Mouse (Mus musculus) cerebellum, postnatal 4 days (tissue): ENCODE measurements at regions not wholly inside any gene's neighbourhood (a gene's known extent, or its start where the extent isn't known, plus 50 kb on each side); places are given as distances from the start of the nearest gene placed in this dataset.

ENCODE experiments used
- DNase-seq, 2 experiments: peaks; one replicate each; pipeline ENCODE4 v3.0.0; 2022; ENCODE audit warnings: low spot score in 2 of 2, mixed read lengths in 1 of 2

DNA sequence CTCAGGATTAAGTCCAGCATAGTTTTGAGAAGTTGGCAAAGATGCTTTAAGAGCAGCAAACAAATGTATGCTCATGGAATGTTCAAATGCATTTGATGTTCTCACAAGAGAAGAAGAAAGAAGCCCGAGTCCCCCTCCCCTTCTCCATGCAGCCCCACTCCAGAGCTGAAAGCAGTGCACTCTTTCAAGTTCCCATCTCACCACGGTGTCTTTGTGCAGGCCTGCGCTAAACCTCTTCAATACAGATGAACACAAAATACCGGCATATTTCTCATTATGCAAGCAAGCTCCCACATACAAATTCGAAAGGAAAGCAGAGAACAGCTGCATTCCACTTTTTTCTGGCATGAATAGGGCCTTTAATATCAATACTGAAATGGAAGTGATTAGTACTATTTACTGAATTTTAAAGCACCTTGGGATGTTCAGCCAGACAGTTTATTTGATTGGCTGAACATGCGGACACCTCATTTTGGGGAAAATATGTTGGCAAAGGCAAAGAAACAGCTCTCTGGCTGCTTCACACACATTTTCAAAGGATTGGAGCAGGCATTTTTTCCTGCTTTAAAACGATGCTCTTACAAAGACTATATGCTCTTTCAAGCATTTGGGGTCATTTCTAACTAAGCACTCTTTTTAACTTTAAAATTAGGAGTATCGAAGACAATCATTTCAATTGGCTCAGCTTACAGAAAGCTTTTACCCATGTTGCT, 595.8 kb downstream of the Car8 start:
- no peak for DNase-seq

DNA sequence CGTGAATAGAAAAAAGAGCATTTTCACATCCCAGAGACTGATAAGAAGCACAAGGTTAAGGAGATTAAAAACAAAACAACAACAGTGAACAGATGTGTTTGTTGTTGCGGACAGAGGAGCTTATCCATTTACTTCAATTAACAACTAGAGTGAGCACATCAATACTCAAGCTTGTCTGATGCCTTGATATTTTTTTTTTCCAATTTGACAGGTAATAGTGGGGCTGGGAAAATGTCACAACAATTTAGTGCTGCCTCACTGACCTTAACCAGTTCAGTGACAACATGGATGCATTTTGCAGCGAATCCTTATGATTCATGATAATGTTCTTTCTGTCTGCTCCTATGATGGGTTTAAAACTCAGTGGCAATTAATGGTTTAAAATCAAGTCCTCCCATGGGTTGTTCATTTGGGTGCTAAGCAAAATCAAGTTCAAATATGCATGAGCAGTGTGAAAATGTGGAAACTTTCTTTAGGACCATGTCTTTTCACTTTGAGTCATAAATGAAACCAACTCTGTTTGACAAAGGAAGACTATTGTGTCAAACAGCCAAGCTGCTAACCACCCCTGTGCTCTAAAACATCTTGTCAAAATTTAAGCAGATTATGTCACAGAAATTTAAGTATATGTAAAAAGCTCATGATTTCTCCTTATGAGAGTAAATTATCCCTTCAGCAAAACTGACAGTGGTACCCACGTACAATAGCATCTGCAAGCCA, 641.0 kb downstream of the Car8 start:
- DNase-seq, result no peak

DNA sequence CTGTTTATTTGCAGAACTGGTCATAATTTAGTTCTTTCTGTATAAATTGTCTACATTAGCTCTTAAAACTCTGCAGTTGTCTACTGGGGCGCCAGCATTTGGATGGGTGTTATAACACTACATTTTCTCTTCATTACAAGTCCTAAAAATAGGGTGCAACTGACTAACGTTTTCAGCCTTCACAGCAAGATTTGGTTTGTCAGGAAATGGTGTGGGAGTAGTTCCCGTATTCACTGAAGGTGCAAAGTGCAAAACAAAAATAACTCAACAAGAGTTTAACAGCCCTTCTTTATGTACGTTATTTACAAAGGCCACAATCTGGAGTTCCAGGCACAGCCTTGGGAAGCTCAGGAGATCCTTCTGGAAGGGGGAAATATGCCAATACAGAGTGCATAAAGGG, 642.7 kb downstream of the Car8 start:
- no peak for DNase-seq

DNA sequence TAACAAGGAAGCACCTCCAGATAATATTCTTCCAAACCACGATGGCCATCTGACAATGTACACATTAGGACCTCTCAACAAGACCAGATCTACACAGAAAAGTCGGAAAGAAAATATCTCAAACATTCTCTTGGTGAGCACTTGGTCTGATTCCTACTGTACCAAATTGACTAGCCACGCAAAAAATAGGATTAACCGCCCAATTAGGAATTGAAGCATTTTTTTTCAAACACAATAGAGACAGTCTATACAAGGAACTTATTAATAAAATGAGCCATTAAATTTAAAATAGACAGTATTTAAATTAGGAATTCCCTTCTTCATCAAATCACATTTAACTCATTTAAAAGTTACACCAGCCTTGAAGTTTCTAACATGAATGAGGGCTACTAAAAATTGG, 655.0 kb downstream of the Car8 start:
- no peak for DNase-seq

DNA sequence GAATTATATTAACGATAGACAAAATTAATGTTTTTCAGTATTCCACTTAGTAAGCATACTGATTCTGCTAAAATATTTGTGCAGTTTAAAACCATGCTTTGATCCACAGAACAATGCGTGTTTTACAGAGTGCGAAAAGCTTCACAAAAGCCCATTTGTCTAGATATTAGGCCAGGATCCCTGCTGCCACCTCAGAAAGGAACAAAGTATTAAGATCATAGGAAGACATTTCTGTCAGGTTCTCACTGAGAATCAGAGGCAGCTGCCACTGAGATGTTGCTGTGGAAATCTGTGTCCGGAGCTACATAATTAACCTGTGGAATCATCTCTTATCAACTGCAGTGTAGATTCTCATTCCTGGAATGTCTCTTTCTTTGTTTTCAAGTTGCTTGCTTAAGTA, 656.9 kb downstream of the Car8 start:
- no peak for DNase-seq

DNA sequence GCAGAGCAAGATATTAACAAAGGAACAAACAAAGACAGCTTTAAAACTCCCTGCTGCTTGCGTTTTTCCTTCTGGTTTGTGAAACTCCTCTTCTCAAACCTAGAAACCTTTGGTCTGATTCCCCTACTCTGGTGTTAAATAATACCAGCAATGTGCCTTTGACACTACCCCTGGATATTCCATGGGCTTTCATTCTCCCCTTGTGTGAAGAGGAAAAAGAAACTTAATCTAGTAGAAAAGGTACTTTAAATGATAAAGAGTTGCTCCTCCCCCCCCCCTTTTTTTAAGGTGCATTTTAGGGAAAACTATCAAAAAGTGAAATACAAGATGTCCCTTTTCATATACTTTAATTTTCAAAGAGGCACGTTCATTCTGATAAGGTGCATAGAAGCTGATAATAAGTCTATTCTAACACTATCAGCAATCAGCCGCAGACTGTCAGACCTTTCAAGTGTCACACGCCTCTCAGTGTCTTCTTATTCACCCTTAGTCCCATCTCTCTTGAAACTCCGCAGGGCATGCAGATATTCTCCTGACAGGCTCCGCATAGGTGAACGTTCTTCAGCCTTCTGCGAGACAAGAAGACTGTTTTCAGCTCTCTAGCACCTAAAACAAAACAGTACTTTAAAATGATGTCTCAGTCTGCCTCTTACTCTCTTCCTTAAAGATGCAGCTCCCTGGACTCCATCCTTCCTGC, 657.5 kb downstream of the Car8 start:
- DNase-seq, result no peak

DNA sequence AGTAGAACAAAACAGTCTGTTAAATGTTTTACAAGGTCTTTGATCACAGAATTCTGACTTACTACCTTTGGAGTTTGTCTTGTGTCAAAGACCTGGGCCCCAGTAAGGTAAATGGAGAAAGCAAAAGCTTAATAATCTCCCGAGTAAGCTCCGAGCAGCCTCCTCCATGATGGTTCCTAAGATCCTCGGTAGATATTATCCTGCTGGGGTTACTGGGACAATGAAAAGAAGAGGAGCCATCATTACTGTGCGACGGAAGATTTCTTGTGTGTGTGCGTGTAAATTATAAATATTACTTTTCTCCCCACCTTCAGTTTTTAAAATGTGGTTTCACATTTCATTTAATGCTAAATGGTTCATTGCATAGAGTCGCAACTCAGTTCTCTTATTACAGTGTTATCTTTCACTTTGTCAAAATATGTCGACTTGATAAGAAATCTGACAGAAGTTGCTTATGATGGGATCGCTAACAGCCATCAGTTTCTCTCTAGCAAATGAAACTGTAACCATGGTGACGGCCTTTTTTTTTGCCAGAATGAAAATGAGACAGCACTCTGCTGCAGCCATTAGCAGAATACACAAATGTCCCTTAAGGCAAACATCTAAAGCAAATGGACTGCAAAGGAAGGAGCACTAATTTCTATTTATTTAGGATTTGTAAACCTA, 658.2 kb downstream of the Car8 start:
- no peak for DNase-seq

DNA sequence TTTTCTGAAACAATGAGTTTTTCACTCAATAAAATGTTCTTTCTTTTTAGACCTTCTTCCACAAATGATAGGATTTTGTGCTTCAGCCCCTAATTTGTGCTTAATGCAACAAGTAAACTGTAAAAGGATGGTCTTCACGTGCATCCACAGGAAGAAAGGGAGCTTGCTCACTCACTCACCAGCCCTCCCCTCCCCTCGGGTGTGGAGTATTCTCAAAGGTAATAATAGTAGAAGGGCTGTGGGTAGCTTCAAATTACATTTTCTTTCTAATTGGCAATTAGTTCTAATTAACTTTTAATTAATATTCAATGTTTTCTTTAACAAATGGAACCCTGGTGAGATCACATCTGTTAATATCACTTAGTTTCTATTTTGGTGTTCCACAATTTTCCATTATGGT, 664.8 kb downstream of the Car8 start:
- DNase-seq, result no peak

DNA sequence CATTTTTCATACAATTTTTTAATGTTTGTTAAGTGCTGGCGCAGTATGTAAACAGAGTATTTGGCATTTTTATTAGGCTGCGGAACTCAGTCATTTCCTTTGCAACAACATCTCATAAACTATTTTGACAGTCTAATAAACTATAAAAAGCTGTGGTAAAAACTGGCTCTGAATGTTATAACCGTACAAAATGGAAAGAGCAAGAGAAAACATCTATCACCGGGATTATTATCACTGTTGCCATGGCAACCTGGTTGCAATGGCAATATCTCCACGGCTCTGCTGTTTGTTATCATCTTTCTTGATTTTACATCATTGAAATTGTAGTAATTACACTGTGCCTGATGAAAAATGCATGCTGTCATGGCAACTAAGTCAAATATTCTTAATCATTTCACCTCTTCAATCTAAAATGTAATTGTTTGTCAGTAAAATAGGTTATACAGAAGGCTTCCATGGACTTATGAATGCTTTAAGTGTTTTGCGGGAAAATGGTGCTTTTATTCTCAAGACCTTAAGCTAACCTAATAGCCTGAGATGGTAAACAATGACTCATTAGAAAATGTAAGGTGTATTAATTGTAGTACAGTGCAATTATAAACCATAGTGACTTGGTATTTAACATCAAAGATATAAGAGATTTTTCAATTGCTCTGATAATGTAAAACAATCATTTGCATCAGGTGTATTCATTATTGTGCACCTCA, 671.0 kb downstream of the Car8 start:
- DNase-seq, result no peak

DNA sequence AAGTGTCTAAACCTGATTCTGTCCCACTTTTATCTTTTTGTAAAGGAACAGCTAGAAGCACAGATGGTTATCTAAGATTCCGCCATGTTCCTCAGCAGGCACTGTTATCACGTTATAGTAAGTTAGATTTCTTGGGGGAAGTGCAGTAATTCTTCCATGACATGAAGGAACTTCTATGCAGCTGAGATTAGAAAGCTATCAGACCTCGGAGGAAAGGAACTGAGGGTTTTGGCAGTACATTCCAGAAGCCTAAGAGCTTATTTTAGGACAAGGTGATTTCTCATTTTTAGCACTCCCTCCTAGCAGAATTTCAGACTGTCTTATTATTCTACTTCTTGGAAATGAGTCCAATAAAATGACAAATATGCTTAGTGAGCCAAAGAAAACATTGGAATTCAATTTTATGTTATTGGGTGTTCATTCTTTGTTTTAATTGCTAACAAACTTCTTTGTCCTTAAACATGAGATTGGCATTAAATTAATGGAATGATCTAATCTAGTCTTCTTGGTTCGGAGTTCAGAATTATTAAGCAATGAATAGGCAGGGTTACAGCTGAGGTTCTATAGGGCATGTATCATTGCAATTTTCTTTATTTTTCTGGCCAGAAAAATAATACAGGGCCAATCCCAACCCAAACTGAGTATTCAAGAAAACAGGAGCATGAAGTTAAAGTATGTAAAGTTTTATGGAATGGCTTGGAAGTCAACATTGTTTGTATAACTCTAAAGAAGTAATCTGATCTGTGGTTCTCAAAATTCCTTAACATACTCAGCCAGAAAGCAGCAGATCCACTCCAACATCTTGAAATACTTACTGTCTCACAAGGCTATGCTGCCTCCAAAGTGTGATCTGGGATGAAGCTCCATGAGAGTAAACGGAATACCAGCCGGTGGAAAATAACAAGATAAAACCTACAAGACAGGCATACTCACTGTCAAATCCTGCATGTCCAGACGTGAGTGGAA, 678.7 kb downstream of the Car8 start:
- no peak for DNase-seq

DNA sequence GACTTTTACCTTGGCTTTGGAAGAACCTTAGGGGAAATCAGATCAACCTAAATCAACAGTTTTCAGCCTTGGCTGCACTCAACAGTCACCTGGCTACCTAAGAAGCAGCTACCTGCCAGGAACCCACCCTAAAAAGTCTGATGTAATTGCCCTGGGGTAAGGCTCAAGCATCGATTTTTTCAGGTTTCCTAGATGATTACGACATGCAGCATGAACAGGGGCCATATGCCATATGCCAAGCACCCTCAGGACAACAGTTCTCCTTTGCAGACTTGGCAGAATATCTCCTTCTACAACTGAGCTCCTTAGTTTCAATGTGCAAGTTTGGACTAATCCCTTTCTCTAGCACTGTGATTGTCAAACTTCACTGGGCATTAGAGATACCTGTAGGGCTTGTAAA, 680.1 kb downstream of the Car8 start:
- no peak for DNase-seq

DNA sequence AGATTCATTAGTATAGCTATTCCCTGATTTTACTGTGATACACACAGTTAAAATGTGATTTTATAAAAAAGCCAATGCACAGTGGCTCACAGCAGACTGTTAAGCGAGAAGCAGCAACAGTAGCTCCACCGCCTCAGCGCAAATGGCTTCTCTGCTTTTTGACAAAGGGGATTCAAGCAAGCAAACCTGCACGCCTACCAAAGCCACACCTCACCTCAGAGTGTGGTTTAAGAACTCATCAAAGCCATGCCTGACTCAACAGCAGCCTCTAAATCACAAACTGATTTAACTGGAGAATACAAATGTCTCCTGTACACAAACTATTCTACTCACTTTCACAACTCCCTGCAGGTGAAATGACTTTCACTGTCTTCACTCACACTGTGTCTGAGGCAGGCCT, 704.5 kb downstream of the Car8 start:
- DNase-seq, result no peak

DNA sequence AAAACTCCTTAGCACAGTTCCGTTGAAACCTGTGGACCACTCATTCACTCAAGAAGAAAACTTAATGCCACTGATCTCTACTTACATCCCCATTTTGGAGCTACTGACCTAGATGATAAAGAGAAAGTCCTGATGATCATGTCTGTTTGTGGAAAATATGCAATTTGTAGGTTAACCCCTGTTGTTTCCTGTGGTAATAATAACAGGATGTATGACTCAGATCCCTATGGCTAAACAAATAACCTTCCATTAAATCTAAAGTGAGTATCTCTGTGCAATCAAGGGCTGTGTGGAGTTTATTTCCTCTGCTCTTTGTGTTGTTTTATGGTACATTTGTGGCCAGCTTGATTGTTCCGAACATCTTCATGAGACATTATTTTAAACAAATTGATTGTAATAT, 711.1 kb downstream of the Car8 start:
- no peak for DNase-seq

DNA sequence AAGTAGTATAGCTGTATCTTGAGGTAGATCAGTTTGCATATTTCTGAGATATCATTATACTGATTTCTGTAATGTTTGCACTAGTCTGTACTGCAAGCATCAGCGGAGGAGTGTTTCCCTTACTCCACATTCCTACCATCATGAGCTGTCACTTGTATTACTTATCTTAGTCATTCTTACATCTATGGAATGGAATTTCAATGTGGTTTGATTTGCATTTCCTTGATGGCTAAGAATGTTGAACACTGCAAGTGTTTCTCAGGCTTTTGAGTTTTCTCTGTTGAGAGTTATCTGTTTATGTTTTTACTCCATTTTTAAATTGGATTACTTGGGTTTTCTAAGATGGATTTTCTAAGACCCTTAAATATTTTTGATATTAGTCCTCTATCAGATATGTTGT, 725.8 kb downstream of the Car8 start:
- DNase-seq, result no peak

DNA sequence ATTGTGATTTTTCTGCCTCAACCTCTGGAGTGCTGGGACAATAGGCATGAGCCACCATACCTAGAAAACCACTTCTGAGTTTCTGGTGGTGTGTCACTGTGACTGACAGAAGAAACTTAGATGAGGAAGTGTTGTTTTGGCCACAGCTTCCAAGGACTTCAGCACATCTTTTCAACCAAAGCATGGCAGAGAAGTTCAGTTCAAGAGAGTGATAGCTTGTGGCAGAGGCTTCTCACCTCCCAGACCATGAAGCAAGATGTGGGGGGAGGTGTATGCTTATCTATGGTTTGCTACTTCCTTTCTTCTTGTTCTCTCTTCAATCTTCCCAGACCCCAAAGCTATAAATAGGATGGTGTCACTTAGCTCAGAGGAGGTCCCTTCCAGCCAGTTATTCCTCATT, 753.3 kb downstream of the Car8 start:
- DNase-seq, result no peak

DNA sequence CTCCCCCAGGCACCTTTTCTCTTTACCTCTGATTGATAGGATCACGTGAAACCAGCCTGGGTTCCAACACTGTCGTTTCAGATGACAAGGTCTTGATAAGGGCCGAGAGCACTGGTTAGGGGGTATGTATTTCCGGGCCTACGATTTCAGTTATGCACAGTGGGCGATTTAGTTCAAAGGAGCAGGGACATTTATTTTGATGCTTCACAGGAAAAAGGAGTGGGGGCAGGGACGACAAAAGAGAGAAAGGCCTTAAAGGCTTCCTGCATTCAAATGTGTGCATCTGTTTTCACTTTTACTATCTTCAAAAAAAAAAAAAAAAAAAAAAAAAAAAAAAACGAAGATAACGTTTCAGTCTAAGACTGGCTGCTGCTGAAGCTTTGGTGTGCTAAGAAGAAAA, 783.7 kb downstream of the Car8 start:
- DNase-seq, result no peak

DNA sequence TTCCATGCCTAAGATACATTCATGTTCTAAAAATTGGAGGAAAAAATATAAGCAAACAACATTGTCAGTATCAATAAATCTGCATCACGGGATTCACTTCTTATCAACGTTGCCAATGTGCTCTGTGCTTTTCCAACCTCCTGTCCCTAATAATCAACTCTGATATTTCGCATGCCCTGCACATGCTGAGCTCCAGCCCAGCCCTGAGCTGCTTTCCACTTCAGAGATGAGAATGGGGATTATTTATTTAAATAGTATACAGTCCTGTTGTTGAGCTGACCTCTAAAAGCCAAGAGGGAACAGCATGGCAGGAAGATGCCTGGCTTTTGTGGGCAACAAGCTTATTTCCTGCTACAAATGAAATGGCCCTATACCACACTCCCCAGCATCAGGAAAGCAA, 786.2 kb downstream of the Car8 start:
- DNase-seq, result no peak

DNA sequence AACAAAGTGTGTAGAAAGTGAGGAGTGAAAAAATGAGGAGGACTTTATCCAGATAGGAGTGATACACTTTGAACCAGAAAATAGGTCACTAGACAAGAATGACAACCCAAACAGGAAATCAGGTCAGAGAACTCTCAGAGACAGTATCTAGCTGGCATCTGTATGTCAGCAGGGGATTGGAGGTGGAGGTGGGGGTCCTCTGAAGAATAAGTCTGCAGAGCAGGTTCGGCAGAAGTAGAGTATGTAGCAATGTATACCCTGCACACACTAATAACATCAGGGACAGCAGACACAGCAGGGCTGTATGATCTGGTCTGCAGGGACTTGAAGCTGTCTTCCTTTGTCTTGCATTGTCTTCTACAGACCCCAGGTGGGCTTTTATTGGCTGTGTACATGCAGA, 787.9 kb downstream of the Car8 start:
- DNase-seq, result no peak

DNA sequence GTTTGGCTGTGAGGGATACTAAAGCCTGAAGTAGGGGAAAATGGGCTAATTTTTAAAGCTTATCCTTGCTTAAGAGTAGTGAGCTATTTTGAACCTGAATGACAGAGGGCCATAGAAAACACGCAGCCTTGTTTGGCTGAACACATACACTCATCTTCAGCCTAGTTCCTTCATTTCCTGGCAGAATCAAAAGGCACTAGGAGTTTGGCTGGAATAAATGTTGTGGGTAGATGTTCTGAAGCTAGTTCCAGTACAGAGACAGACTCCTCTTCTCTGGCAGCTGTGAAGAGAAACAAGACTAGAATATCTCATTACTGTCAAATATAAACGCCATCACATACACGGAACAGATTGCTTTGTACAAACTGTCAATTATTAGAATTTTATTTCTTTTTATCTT, 809.5 kb downstream of the Car8 start:
- DNase-seq, result no peak

DNA sequence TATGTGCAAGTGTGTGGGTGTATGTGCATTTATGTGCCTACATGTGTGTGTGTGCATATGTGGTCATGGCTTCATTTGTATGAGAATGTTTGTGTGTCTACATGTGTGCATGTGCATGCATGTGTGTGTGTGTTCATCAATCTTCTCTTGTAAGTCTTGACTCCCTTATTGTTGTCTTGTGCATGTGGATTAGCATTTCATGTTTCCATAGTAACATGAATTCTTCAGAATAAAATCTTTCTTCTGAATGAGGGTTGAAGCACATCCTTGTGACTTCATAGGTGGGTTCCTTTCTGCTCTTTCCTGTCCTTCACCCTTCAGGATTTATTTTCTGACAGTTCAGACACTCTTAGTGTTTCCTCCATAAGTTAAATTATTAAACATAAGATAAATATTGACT, 814.8 kb downstream of the Car8 start:
- no peak for DNase-seq

DNA sequence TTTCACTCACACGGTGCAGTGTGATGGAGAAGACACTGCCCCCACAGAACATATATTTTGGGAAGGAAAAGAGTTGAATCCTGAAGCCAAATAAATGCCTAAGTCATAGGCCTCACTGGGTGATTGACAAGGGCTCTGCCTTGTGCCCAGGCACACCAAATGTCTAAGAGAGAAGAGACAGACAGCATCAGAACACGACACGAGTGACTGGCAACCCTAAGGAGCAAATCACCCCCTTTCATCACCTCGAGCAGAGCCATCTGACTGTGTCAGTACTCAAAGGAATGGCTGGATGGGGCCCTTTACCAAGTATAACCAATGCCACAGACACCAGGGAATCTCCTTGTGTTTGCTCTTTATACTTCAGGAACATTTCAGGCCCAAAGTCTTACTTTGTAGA, 815.6 kb downstream of the Car8 start:
- DNase-seq, result no peak
